Mouse (Mus musculus): ENCODE results near the gene Dnah6. TPM values are rescaled to one million over a fixed set of nuclear protein-coding genes. Genes with fewer than 3 reads are reported as not detected.

Gene Dnah6
- polyA plus RNA-seq, 1 experiment from 2014 or later: 0.98 TPM

DNA sequence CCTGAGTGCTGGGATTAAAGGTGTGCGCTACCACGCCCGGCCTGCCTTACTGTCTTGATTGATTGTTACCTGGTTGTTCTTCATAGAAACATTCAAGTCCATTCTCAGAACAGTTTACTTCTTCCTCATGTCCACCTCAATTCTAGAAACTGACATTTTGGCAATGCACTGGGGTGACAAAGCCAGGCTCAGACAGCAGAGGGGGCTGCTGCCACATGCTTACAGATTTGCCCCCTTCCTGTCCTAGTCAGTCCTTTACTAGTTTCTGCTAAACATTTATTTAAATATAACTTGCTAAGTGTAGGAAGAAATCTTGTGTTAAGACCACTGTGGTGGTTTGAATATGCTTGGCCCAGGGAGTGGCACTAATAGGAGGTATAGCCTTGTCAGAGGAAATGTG lies 192.6 kb downstream of the Dnah6 start:
- DNase-seq (ENCODE audit: low spot score) (no peak), ATAC-seq (ENCODE audit: low FRiP score) (no peak)
- Histone ChIP-seq H3K9me3 (ENCODE audit: control insufficient read depth, low read length) (no peaks in the 10 kb centered on the region), H3K4me3 (replicated peaks; ENCODE audit: low read length) (no peak overlapping the region), H3K9ac (no peak overlapping the region), H3K27ac (no peak overlapping the region), H3K36me3 (replicated peaks; ENCODE audit: control insufficient read depth, insufficient read depth) (no peaks in the 10 kb centered on the region), H3K4me1 (replicated peaks; ENCODE audit: control insufficient read depth, insufficient read depth, low read length) (no peaks in the 10 kb centered on the region), H3K27me3 (ENCODE audit: control insufficient read depth, insufficient read depth, low read length) (no peaks in the 10 kb centered on the region), H3K4me2 (replicated peaks) (no peak overlapping the region)
- 94% methylated on average over 3 of the region's 3 CpGs for WGBS

DNA sequence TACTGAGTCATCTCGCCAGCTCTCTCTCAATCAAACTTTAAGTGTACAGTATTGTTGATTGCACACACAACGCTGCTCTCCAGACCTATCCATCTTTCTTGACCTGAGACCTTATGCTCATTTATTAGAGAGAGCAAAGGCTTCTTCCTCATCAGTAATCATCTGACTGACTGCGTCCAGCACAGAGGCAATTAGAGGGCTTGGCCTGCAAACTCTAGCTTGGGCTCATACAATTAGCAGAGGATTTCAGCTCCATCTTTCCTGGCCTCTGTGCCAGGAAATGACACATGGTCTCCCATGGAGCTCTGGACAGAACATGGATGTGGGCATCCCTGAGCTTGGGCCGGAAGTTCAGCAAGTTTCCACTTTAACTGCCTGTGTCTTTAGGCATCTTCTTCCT lies 193.6 kb downstream of the Dnah6 start:
- Histone ChIP-seq H3K4me1 (replicated peaks; ENCODE audit: control insufficient read depth, insufficient read depth, low read length) (no peaks in the 10 kb centered on the region), H3K36me3 (replicated peaks; ENCODE audit: control insufficient read depth, insufficient read depth) (no peaks in the 10 kb centered on the region), H3K9ac (no peak overlapping the region), H3K9me3 (ENCODE audit: control insufficient read depth, low read length) (no peaks in the 10 kb centered on the region), H3K27ac (no peak overlapping the region), H3K27me3 (ENCODE audit: control insufficient read depth, insufficient read depth, low read length) (no peaks in the 10 kb centered on the region), H3K4me2 (replicated peaks) (no peak overlapping the region), H3K4me3 (replicated peaks; ENCODE audit: low read length) (no peak overlapping the region)
- DNase-seq (ENCODE audit: low spot score): no peak
- ATAC-seq (ENCODE audit: low FRiP score): no peak
- WGBS: 83% methylated on average over 4 of the region's 4 CpGs

DNA sequence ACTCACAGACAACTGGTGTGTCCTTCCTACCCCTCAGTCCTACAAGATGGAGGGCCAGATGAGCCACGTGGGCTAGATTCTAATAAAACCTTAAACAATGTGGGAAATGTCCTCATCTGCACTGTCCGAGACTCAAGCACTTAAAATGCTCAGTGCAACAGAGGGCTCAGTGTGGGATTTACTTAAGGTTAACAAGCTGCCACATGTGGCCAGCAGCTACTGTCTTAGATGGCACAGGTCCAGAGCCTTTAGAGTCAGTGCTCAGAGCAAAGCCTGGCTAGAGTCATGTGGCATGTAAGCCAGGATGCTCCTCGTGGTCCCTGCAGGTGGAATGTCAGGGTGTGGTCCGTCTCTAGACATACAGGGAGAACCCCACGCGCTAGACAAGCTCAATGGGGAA lies 194.6 kb downstream of the Dnah6 start:
- ATAC-seq (ENCODE audit: low FRiP score): no peak

DNA sequence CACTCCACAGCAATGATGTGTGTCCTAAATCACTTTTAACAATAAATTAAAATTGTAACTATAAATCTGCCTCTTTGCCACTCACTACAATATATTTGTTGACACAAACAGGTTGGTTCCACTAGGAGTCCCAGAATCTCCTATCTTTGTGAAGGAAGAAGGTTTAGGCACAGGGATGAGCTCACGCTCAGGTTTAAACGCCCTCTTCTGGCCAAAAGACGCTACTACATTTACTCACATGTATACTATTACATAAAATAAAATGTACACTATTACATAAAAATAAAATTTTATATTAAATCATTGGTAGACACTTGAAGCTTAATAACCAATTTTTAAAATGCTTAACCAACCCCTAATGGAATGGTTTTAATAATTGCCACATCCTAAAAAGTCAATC lies 201.4 kb downstream of the Dnah6 start:
- Histone ChIP-seq H3K4me1 (replicated peaks; ENCODE audit: control insufficient read depth, insufficient read depth, low read length) (no peaks in the 10 kb centered on the region), H3K9me3 (ENCODE audit: control insufficient read depth, low read length) (no peaks in the 10 kb centered on the region), H3K36me3 (replicated peaks; ENCODE audit: control insufficient read depth, insufficient read depth) (no peaks in the 10 kb centered on the region), H3K9ac (no peak overlapping the region), H3K4me2 (replicated peaks) (no peak overlapping the region), H3K27me3 (ENCODE audit: control insufficient read depth, insufficient read depth, low read length) (no peaks in the 10 kb centered on the region), H3K27ac (no peak overlapping the region), H3K4me3 (replicated peaks; ENCODE audit: low read length) (no peak overlapping the region)
- WGBS: 5% methylated on average over 3 of the region's 3 CpGs
- ATAC-seq (ENCODE audit: low FRiP score) (no peak), DNase-seq (ENCODE audit: low spot score) (peak; percentile 60)

More for the DNA sequence above, 194.6 kb downstream of the Dnah6 start:
- H3K4me3 ChIP-seq (replicated peaks; ENCODE audit: low read length): no peak overlapping the region
- no peak for DNase-seq (ENCODE audit: low spot score)
- H3K9me3 ChIP-seq (ENCODE audit: control insufficient read depth, low read length): no peaks in the 10 kb centered on the region
- H3K4me2 ChIP-seq (replicated peaks): no peak overlapping the region
- no peak overlapping the region for H3K9ac ChIP-seq
- H3K27me3 ChIP-seq (ENCODE audit: control insufficient read depth, insufficient read depth, low read length): no peaks in the 10 kb centered on the region
- no peaks in the 10 kb centered on the region for H3K36me3 ChIP-seq (replicated peaks; ENCODE audit: control insufficient read depth, insufficient read depth)
- no peaks in the 10 kb centered on the region for H3K4me1 ChIP-seq (replicated peaks; ENCODE audit: control insufficient read depth, insufficient read depth, low read length)
- 89% methylated on average over 6 of the region's 6 CpGs for WGBS
- H3K27ac ChIP-seq: no peak overlapping the region

DNA sequence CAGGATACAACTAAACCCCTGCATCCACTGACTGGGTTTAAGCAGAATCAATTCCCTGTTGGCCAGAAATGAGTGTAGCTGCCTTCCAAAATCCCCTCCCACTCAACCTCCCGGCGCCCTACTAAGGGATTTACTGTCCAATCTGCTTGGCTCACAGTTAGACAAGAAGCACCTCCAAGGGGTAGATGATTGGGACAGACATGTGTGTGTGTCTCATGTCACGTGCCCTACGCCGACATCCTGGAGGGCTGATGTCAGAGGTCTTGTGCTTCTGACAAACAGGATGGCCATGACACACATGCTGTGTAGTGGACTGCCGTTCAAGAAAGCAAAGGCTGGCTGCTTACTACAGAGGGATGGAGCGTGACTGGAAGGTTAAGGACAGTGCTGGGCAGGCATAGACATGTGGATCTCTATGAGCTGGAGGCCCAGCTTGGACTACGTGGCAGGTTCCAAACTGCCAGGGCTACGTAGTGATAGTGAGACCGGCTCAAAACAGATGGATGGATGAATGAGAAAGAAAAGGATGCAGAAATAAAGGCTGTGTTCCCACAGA lies 202.6 kb downstream of the Dnah6 start:
- H3K4me3 ChIP-seq (replicated peaks; ENCODE audit: low read length): no peak overlapping the region
- no peak for ATAC-seq (ENCODE audit: low FRiP score)
- H3K27me3 ChIP-seq (ENCODE audit: control insufficient read depth, insufficient read depth, low read length): no peaks in the 10 kb centered on the region
- H3K4me1 ChIP-seq (replicated peaks; ENCODE audit: control insufficient read depth, insufficient read depth, low read length): no peaks in the 10 kb centered on the region
- no peaks in the 10 kb centered on the region for H3K9me3 ChIP-seq (ENCODE audit: control insufficient read depth, low read length)
- no peak overlapping the region for H3K4me2 ChIP-seq (replicated peaks)
- DNase-seq (ENCODE audit: low spot score): no peak
- no peak overlapping the region for H3K9ac ChIP-seq
- no peak overlapping the region for H3K27ac ChIP-seq
- H3K36me3 ChIP-seq (replicated peaks; ENCODE audit: control insufficient read depth, insufficient read depth): no peaks in the 10 kb centered on the region
- 85% methylated on average over 10 of the region's 10 CpGs for WGBS

DNA sequence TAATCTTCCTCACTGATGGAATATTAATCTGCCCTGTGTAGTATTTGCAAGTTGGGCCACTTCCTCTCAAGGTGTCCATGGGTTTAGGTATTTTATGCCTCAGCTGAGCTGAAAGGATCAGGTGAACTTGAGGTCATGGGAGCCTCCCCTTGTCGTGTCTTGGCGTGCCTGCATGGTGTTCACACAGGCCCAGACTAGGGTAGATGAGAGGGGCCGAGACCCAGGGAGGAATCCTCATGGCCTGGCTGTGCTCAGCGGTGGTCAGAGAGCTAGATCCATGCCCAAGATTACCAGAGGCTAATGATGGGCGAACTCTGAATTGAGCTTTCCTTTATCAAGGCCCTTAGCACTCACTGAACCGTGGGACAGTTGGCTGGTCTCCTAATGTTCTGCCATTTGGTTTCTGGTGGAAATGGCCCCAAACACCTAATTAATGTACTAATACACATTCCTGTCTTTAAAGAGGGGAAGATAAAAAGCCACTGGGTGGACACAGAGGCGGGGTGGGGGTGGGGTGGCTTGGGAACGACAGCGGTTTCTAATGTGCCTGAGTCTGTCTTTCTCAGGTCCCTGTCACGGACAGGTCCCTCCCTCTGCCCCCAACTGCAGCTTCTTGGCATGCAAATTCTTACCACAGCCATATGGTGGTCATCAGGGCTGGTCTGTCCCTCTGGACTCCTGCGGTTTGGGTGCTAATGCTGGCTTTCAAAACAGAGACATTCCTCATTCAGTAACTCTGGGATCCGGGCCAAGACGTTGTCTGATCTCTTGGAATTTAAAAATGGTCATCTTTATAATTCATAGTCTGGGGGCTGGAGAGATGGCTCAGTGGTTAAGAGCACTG lies 206.9 kb downstream of the Dnah6 start:
- H3K27me3 ChIP-seq (ENCODE audit: control insufficient read depth, insufficient read depth, low read length): no peaks in the 10 kb centered on the region
- no peak for ATAC-seq (ENCODE audit: low FRiP score)
- no peaks in the 10 kb centered on the region for H3K4me1 ChIP-seq (replicated peaks; ENCODE audit: control insufficient read depth, insufficient read depth, low read length)
- H3K27ac ChIP-seq: no peak overlapping the region
- no peak for DNase-seq (ENCODE audit: low spot score)
- H3K36me3 ChIP-seq (replicated peaks; ENCODE audit: control insufficient read depth, insufficient read depth): no peaks in the 10 kb centered on the region
- no peak overlapping the region for H3K9ac ChIP-seq
- 51% methylated on average over 13 of the region's 13 CpGs for WGBS
- H3K4me2 ChIP-seq (replicated peaks): no peak overlapping the region
- H3K4me3 ChIP-seq (replicated peaks; ENCODE audit: low read length): no peak overlapping the region
- no peaks in the 10 kb centered on the region for H3K9me3 ChIP-seq (ENCODE audit: control insufficient read depth, low read length)

DNA sequence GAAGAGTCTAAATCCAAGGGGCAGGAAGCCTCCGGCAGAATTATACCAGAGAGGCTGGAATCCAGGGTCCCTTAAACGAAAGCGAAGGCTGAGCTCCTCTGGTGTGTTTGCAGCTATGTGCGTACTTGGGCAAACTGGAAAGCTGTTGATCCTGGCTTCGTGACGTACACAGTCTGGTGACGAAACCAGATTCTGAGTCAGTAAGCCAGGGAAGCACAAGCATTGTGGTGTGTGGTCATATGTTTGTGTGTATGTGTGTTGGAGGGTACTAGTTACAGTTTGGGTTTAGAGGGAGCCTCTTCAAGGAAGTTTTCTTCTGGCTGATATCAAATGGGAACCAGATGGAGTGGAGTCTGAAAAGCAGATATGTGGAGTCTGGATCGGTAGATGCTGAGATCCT lies 208.5 kb downstream of the Dnah6 start:
- H3K4me2 ChIP-seq (replicated peaks): no peak overlapping the region
- no peak overlapping the region for H3K9ac ChIP-seq
- no peaks in the 10 kb centered on the region for H3K9me3 ChIP-seq (ENCODE audit: control insufficient read depth, low read length)
- no peaks in the 10 kb centered on the region for H3K27me3 ChIP-seq (ENCODE audit: control insufficient read depth, insufficient read depth, low read length)
- H3K4me3 ChIP-seq (replicated peaks; ENCODE audit: low read length): no peak overlapping the region
- no peaks in the 10 kb centered on the region for H3K4me1 ChIP-seq (replicated peaks; ENCODE audit: control insufficient read depth, insufficient read depth, low read length)
- no peaks in the 10 kb centered on the region for H3K36me3 ChIP-seq (replicated peaks; ENCODE audit: control insufficient read depth, insufficient read depth)
- no peak overlapping the region for H3K27ac ChIP-seq
- ATAC-seq (ENCODE audit: low FRiP score) (no peak), DNase-seq (ENCODE audit: low spot score) (no peak)
- 88% methylated on average over 8 of the region's 8 CpGs for WGBS

DNA sequence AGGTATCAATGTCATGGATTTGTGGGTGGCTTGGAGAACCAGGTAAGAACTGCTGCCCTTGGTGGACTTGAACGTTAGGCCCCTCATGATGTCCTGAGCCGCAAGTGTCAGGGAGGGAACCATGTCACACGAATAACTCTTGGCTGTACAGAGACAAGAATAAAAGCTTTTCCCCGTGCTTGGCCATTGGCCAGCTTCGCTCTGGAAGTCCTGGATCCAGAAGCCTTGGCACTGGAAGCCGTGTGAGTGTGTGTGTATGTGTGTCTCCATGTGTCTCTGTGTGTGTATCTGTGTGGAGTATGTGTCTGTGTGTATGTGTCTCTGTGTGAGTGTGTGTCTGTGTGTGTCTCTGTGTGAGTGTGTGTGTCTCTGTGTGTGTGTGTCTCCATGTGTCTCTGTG lies 209.6 kb downstream of the Dnah6 start:
- 78% methylated on average over 6 of the region's 6 CpGs for WGBS
- no peak overlapping the region for H3K4me3 ChIP-seq (replicated peaks; ENCODE audit: low read length)
- no peak overlapping the region for H3K9ac ChIP-seq
- H3K9me3 ChIP-seq (ENCODE audit: control insufficient read depth, low read length): no peaks in the 10 kb centered on the region
- H3K4me2 ChIP-seq (replicated peaks): no peak overlapping the region
- no peak for DNase-seq (ENCODE audit: low spot score)
- no peaks in the 10 kb centered on the region for H3K27me3 ChIP-seq (ENCODE audit: control insufficient read depth, insufficient read depth, low read length)
- no peaks in the 10 kb centered on the region for H3K36me3 ChIP-seq (replicated peaks; ENCODE audit: control insufficient read depth, insufficient read depth)
- no peaks in the 10 kb centered on the region for H3K4me1 ChIP-seq (replicated peaks; ENCODE audit: control insufficient read depth, insufficient read depth, low read length)
- H3K27ac ChIP-seq: no peak overlapping the region
- no peak for ATAC-seq (ENCODE audit: low FRiP score)

DNA sequence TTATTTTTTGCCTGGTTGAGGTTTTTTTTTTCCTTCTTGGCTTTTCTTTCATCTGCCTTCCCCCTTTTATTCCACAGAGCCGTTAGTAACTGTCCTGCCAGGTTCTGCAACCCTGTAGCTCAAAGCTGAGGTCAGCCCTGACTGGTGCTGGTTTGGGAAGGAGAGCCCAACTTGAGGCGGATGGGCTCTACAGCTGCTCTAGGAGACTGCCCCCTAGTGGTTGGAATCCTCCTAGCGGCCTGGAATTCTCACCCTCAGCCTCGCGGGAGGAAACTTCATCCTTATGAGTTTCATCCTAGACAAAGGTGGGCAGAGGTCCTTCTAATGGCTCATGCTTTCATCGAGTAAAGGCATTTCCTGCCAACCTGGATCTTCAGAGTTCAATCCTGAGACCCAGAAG lies 211.4 kb downstream of the Dnah6 start:
- H3K9ac ChIP-seq: no peak overlapping the region
- H3K27me3 ChIP-seq (ENCODE audit: control insufficient read depth, insufficient read depth, low read length): no peaks in the 10 kb centered on the region
- no peak overlapping the region for H3K4me3 ChIP-seq (replicated peaks; ENCODE audit: low read length)
- DNase-seq (ENCODE audit: low spot score) (no peak), ATAC-seq (ENCODE audit: low FRiP score) (no peak)
- no peak overlapping the region for H3K4me2 ChIP-seq (replicated peaks)
- no peaks in the 10 kb centered on the region for H3K9me3 ChIP-seq (ENCODE audit: control insufficient read depth, low read length)
- 45% methylated on average over 6 of the region's 6 CpGs for WGBS
- H3K4me1 ChIP-seq (replicated peaks; ENCODE audit: control insufficient read depth, insufficient read depth, low read length): no peaks in the 10 kb centered on the region
- no peaks in the 10 kb centered on the region for H3K36me3 ChIP-seq (replicated peaks; ENCODE audit: control insufficient read depth, insufficient read depth)
- H3K27ac ChIP-seq: no peak overlapping the region
